Mouse (Mus musculus): ENCODE results near the gene Fam171a2.
A peak's percentile ranks its signal among the peaks of the same experiment; 100 is the strongest.

The Fam171a2 gene

GRCm38 (mm10) chr11:102449043-102450008, 1.8 kb upstream of the Fam171a2 start:
- peak; percentile 50 for DNase-seq

DNA sequence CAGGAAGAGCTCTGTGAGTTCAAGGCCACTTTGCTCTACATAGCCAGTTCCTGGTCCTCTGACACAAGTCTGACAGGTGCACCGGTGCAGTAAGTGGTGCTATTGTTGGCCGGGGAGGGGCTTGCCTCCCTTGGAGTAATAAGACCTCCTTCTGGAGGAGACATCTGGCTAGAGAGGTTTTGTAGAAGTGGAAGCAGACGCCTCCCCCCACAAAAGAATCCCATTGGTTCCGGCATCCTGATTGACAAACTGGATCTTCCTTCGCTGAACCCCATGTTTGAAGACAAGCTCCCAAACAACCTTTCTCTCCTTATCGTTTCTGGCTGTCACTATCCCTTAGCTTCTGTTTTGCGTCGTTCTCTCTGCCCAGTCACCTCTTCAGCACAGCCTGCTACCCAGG, 845 bp upstream of the Fam171a2 start:
- peak; percentile 35 for DNase-seq

DNA sequence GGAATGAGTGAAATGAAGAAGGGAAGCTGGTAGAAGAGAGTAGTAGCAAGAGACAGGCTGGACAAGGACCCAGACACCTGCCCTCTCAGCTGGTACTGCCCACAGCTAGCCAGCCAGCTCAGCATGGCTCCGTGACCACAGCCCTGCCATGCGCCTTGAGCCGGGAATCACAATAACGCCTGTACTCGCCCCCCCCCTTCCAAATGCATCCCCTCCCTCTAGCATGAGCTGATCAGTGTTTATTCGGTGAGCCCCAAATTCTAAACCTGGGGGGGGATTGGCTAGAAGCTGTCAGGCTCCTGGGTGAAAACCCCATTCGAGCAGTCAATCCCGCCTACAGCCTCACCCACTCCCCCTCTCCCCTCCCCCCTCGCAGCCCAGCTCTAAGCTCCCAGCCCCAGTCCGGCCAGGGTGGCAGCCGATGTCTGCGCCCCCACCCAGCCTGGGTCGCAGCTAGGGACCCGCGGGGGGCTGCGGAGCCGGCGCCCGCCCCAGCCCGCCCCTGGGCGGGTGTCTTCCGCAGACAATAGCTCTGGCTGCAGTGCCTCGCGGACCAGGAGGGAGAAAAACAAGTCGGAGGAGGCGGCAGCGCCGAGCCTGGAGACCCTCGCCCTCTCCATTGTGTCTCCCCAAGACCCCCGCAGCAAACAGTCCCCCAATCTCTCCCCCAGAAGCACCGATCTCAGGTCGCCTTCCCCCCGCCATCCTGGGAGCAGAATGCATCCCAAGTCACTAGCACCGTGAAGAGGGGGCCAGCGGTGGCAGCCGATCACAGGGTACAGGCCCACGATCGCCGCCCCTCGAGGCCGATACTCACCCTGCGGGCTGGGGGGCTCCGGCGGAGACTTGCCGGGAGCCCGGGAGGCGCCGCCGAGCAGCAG, 661 bp downstream of the Fam171a2 start:
- DNase-seq, result peak; percentile 66

GRCm38 (mm10) chr11:102445891-102446361, 1.6 kb downstream of the Fam171a2 start:
- peak; percentile 54 for DNase-seq

DNA sequence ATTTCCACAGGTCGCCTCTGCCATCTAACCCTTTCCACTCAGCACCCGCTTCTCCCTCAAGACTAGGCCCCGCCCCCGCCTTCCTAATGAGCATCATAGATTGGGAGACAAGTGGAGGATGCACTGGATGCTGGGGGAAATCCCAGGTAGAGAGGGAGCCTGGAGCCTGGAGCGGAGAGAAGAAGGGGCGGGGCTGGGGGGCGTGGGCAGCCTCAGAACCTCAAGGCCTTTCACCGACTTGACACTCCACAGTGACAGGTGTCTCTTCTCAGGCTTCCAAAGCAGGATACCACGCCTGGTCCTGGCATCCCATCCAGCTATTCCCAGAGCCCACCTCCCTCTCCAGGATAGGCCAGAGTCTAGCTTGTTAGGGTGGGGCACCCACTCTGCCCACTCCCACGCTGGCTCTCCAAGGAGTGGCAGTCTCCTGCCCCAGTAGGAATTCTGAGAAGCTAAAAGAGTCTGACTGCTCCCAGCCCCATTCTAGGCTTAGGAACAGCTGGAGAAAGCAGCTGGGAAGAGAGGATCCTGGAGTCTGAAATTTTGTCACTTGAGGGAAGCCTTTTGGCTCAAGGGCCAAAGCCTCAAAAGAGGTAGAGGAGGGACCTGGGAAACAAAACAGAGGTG, 2.1 kb downstream of the Fam171a2 start:
- DNase-seq, result peak; percentile 37

- DNase-seq, result no peak
These were observed 2.7 kb downstream of the Fam171a2 start for GRCm38 (mm10) chr11:102444781-102445180.

DNA sequence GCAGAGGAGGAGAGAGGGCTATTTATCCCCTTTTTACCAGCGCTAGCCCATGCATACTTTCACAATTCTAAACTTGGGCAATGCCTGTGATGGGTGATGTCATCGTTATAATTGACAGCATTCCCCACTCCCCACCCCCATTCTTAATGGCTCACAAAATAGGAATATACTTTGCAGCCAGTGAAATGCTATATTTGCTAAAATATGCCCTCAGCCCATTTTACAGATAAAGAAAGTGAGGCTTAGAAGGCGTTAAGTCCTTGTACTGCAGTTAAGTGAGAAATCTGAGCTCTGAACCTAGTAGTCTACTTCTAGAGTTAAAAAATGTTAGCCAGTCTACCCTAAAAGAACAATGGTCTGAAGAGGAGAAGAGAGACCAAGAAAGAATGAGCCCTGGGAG, 3.2 kb downstream of the Fam171a2 start:
- no peak for DNase-seq

DNA sequence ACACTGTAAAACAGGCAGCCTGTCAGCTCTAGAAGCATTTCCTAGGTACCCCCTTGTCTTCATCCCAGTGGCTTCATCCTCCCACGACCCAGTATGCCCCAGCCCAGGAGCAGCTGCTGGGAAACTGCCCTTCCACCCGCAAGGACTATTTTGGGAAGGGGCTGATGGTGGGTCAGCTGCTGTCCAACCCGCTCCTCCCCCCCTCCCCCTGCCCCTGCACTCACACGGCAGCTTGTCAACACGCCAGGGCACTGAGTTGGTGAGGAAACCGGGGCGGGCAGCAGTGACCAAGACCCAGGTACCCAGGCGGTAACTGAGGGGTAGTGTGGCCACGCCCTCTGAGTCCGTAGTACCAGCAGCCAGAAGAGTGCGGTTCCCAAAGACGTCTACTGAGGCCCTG, 3.7 kb downstream of the Fam171a2 start:
- no peak for DNase-seq

- DNase-seq, result no peak
These were observed 5.4 kb downstream of the Fam171a2 start for GRCm38 (mm10) chr11:102442089-102442488.

DNA sequence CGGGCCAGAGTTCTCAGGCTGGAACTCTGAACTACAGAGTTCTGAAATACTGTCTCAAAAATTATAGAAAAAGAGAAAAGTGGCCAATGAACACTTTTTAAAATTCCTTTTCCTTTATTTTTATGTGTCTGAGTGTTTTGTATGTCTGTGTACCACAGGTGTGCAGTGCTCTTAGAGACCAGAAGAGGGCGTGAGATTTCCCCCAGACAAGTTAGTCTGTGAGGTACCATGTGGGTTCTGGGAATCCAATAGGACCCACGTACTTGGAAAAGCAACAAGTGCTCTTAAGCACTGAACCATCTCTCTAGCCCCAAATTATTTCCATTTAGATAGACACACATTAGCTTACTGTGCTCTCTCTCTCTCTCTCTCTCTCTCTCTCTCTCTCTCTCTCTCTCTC, 6.0 kb downstream of the Fam171a2 start:
- DNase-seq, result no peak

DNA sequence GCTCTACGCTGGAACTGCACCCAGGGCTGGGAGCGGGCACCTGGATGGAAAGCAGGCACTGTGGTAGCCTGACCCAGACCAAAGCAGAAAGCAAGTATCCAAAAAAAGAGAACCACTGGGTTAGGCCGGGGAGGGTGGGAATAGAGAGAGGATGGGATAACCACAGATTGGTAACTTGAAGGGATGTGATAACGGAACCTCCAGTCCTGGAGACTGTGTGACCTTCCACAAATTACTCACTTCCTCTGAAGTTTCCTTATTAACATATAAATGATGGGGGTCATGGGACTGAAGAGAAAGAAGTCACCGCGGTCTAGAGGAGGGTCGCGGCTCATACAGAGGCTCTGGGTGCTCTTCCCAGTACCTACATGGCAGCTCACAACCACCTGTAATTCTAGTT, 7.2 kb downstream of the Fam171a2 start:
- no peak for DNase-seq

- DNase-seq, result peak; percentile 71
These were observed 8.1 kb downstream of the Fam171a2 start for GRCm38 (mm10) chr11:102439093-102440082.

DNA sequence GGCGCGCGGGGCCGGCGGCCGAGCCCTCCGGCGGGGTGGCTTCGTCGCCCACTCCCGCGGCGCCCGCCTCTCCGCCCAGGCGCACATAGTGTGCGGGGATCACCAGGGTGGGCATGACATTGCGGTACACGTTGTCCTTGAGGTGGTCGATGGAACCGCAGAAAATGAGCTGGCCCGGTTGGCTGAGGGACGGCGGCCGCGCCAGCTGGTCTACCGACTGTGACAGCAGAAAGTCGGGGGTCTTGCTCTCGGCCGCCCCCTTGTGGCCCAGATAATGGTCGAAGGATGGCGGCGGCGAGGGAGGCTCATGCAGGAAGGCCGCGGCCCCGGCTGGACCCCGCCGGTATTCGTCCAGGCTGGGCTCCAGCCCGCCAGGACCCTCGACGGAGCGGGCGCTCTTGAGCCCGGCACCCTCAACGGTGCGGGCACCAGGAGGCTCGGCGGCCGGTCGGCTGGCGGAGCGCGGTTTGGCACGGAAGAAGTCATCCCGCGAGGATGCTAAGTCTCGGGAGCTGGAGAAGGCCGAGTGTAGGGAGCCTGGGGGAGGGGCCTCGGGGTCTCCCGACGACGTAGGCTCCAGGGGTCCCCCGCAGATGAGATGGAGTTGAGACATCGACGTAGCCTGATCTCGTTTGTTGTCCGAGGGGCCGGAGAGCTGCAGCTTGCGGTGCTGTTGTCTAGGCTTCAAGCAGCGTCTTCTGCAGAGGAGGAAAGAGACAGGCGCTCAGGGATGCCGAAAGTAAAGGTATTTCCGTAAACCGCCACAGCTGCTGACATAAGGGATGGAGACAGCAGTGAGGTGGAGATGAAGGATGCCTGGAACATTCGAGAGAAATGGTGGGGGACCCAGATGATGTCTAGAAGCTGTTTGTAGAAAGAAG, 9.0 kb downstream of the Fam171a2 start:
- peak; percentile 86 for DNase-seq

GRCm38 (mm10) chr11:102437120-102438061, 10.1 kb downstream of the Fam171a2 start:
- peak; percentile 61 for DNase-seq

DNA sequence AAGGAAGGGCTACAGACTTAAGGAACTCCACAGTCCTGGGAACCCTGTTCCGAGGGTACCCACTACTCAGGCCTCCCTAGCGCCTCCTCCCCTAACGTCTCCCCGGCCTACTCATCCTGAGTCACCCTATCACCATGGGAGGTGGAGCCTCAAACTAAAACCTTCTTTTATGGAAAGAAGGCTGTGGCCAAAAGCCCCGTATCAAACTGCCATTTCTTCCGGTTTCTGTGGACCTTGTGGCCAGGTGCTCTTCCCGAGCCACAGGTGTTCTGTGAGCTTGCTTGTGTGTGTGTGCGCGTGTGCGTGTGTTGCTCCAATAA, 11.1 kb downstream of the Fam171a2 start:
- no peak for DNase-seq

DNA sequence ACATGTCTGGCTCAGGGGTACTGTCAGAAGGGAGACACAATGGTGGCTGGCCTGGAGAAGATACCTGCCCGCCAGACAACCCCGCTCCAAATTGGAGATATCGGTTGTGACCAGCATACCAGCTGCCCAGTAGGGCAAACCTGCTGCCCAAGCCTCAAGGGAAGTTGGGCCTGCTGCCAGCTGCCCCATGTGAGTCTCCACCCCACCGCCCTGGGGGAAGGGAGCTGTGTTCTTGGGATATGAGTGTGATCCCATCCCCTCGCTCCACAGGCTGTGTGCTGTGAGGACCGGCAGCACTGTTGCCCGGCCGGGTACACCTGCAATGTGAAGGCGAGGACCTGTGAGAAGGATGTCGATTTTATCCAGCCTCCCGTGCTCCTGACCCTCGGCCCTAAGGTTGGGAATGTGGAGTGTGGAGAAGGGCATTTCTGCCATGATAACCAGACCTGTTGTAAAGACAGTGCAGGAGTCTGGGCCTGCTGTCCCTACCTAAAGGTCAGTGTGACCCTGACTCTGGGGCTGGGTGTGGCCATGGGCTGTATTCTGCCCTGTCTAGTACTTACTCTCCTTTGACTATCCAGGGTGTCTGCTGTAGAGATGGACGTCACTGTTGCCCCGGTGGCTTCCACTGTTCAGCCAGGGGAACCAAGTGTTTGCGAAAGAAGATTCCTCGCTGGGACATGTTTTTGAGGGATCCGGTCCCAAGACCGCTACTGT, 11.6 kb downstream of the Fam171a2 start:
- peak; percentile 49 for DNase-seq

DNA sequence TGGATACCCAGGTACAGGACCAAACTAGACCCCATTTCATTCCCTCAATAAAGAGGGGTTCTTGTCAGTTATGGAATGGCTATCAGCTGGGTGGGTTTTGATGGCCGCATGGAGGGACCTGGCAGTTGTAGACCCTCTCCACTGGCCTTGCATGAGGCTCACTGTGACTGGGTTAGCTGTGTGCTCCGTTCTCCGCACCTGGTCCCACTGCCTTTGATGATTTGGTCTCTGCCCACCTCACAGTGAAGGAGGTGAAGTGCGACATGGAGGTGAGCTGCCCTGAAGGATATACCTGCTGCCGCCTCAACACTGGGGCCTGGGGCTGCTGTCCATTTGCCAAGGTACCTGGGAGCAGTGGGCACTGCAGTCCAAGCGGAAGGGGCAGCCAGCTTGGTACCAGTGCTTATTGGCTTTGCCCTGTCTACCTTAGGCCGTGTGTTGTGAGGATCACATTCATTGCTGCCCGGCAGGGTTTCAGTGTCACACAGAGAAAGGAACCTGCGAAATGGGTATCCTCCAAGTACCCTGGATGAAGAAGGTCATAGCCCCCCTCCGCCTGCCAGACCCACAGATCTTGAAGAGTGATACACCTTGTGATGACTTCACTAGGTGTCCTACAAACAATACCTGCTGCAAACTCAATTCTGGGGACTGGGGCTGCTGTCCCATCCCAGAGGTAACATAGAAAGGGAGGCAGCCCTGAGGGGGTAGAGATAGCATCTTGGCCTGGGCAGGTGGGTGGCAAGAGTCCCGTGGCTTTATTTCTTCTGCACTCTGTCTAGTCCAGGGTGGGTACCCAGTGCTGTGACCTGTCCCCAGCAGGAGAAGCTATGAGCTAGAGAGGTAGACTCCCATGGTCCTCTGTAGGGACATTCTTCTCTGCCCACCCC, 12.4 kb downstream of the Fam171a2 start:
- peak; percentile 38 for DNase-seq

GRCm38 (mm10) chr11:102434406-102434805, 13.1 kb downstream of the Fam171a2 start:
- peak; percentile 87 for DNase-seq
